Mouse (Mus musculus) T-helper 17 cell (primary cell): Measurements from ENCODE around the gene Ezr.
"Not testable (repeated sequence)": the region's sequence is repeated elsewhere in the genome, so short reads cannot be mapped to it uniquely, and the experiment has no call there.

Source experiments
- in situ Hi-C, 2 experiments: fragments of 300-600 bp; cut with MboI, MseI; formaldehyde crosslinking; loops; 1 replicate in 1 of 2; 2 replicates in 1 of 2; pipeline ENCODE4 v1.15.1; 2025; ENCODE audit warnings: high pct_unique_total_duplicates in 2 of 2

Gene Ezr

DNA sequence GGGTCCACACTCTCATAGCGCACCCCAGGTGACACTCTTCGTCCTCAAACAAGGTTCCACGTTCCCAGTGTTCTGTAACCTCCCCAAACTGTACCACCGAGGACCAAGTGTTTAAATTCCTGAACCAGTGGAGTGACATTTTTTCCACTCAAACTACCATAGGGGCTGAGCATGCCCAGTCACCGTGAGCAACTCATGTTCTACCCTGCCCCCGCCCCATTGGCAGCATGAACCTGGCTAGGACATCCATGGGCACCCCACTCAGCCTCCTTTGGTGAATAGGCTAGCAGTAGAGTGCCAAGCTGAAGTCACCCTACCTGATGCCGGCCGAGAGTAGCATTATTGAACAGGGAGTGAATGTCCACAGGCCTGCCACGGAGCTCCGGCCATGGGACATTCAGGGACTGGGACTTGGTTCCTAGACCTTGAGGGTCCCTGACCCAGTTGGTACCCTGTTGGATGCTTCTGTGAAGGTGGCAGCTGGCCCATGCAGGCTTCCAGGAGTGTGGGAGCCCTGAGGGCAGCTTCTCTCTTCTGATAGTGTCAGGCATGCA, 49.2 kb downstream of the Ezr start:
- in situ Hi-C loops: loop anchor here in 1 of 2 experiments (25.0 kb wide), 1 partner anchor 329 kb away; no protein-coding TSS in a partner anchor

DNA sequence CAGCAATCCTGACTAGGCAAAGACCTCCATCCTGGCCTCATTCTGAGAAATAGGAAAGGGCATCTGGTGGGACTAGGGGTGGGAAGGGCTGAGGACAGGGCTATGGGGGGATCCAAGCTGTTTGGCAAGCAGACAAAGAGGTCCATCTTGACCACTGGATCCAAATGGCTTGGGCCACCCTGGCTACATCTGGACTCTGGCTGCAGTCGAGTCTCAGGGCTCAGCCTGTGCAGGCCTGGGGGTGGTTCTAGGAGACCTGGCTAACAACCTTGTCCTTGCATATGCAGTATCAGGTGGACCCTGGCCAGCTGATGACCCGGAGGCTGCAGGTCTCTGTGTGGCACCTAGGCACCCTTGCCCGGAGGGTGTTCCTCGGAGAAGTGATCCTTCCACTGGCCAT, 49.9 kb downstream of the Ezr start:
- in situ Hi-C loops: loop anchor here in 1 of 2 experiments (25.0 kb wide), 1 partner anchor 330 kb away; no protein-coding TSS in a partner anchor

DNA sequence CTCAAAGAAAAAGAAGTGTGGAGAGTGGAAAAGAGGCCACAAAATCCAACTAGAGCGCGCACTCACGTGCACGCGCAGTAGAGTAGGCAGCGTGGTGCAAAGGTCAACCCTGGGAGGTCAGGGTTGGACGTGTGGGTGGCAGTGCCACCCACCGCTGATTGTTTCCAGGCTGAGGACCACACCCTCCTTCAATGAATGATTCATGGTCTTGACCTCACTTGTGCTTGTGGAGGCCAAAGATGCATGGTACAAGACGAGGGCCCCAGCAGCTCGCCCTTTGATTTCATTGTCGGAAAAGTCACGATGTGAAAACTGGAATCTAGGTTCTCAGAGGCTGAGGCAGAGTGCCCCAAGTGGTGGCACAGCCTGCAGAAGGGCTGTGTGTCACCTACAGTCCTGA, 51.0 kb downstream of the Ezr start:
- in situ Hi-C loops: loop anchor here in 1 of 2 experiments (25.0 kb wide), 1 partner anchor 331 kb away; no protein-coding TSS in a partner anchor

DNA sequence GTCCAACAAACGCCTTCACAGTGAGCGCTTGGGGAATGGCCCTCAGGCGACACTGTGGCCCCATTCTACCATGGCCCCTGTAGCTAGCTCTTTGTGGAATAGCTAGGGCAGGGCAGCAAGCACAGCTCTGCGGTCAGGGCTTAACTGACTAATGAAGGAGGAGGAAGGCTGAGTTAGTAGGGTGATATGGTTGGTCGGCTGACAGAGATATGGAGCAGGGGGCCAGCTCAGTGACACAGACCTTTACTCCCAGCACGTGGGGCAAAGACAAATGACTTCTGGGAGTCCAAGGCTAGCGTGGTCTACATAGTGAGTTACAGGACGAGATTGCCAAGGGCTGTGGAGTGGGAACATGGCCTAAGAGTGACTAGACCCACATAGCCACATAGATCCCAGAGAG, 51.5 kb downstream of the Ezr start:
- in situ Hi-C loops: loop anchor here in 1 of 2 experiments (25.0 kb wide), 1 partner anchor 331 kb away; no protein-coding TSS in a partner anchor

DNA sequence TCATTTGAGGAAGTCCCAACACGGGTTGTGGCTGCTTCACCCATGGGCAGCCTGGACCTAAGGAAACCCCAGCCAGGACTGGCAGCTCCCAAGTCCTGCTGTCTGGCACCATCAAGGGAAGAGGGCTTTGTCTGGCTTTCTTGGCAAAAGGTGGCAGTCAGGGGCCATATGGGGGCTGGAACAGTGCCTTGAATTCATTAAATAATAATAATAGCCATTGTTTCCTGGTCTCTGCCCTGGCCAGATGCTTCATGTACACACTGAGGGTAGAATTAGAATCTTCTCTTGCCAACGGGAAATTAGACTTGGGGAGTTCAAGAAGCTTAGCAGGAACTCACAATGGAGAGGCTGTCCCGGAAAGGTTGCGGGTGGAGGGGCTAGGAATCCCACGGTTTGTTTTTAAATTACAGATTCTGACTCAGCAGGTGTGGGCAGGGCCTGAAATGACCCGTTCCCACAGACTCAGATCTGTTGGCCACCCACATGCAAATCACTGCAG, 53.3 kb downstream of the Ezr start:
- in situ Hi-C loops: loop anchor here in 1 of 2 experiments (25.0 kb wide), 1 partner anchor 333 kb away; no protein-coding TSS in a partner anchor

DNA sequence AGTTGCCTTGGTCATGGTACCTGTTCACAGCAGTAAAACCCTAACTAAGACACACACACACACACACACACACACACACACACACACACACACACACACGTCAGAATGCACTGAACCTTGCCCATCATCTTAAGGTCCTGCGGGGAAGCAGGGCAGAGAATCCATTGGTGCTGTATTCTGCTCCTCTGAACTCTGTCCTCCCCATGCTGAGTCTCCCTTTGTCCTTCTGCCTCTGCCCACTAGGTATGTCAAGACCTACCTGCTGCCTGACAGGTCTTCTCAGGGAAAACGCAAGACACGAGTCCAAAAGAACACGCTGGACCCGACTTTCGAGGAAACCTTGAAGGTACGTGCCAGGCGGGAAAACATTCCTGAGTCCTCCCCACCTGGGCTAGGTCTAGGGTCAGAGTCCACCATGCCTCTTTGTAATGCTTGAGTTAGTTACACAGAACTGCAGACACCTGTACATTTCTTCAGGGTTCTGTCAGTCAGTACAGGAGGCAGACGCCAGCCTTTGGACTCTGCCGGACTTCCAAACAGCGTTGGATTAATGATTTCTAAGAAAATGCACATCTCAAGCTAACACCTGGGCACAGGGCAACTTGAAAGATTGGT, 54.5 kb downstream of the Ezr start:
- in situ Hi-C loops: loop anchor here in 1 of 2 experiments (25.0 kb wide), 1 partner anchor 334 kb away; no protein-coding TSS in a partner anchor

DNA sequence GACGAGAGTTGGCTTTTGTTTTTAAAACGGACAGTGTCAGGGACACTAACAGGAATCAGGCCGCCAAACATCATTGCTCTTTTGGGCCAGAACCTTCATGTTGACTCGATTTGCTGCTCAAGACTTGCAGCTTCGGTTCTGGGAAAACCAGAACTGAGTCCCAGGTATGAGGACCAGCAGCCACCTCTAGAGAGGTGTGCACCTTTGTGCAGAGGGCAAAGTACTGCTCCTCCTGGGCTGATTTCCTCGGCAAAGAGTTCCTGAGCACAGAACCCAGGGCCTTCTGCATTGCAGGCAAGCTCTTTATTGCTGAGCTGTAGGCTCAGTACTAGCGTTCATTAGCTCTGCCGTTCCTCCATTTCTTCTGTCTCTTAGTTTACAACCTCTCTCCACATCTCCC, 68.6 kb downstream of the Ezr start:
- in situ Hi-C loops: loop anchor here in 1 of 2 experiments (5.0 to 10.0 kb wide), 2 partner anchors 179 to 342 kb away; no protein-coding TSS in a partner anchor

DNA sequence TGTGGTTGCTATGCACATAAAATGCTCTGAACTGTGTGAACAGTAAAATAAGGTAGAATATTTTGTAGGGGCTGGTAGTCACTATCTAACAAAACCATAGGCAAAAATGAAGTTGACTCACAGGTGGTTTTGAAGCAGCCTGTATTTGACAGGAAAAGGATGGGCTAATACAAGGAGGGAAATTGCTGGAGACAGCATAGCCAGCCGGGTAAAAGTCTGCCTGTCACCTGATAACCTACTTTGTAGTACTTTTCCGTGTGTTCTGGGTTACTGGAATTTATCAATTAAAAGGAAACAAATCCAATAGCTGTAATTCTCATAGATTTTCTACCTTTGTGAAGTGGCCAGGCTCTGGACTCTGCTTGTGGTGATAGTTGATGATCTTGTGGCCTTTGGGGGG, 69.1 kb downstream of the Ezr start:
- in situ Hi-C loops: loop anchor here in 1 of 2 experiments (5.0 to 10.0 kb wide), 2 partner anchors 179 to 341 kb away; no protein-coding TSS in a partner anchor

DNA sequence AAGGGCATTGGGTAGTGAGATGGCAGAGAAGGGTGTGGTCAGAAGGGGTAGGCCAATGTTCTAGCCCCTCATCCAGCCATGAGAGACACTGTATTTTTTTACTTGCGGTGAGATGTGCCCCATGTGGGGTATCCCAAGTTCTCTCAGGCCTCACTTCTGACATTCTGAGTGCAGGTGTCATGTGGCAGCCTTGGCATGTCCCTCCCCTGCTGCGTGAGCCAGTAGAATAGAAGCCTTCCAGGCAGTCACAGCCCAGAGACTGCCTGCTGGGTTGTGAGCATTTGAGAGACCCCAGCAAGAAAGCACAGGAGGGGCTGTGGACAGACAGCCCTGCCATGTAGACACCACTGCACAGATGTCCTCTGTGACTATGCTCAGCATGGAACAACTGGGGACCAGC, 74.4 kb downstream of the Ezr start:
- in situ Hi-C loops: loop anchor here (5.0 kb wide), 2 partner anchors 189 to 331 kb away; no protein-coding TSS in a partner anchor

DNA sequence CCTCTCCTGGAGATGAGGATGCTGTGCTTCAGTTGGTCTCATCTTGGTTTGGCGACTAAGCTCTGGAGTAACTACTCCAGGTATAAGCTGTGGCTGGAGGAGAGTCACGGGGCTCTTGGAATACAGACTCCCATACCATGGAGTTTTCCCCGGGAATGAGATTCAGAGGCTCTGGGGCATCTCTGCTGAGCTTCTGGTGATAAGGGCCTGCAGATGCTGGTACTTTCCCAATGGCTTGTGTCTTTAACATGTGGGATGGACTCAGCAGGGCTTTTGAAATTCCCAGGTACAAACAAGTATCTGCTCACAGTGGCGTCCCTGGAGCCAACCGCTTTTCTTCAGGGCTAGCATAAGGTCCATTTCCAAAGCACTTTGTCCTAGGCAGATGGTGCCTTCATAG, 75.2 kb downstream of the Ezr start:
- in situ Hi-C loops: loop anchor here (5.0 kb wide), 2 partner anchors 190 to 330 kb away; no protein-coding TSS in a partner anchor

DNA sequence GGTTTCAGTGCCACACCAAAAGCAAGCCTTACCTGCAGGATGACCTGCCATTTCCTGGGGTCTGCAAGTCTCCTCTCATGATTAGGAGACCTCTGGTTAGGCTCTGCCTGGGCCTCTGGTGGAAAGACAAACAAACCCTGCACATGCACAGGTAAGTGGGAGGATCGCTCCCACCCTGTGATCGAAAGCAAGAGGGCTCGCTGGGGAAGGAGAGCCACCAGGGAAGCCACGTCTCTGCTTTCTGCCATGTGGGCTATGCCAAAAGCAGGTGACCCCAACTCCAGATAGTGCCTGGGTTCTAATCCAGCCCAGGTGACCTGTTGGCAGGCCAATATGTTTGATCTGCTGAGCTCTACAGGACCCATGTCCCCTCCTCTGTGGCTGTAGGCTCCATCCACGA, 76.1 kb downstream of the Ezr start:
- in situ Hi-C loops: loop anchor here (5.0 kb wide), 2 partner anchors 191 to 329 kb away; no protein-coding TSS in a partner anchor

DNA sequence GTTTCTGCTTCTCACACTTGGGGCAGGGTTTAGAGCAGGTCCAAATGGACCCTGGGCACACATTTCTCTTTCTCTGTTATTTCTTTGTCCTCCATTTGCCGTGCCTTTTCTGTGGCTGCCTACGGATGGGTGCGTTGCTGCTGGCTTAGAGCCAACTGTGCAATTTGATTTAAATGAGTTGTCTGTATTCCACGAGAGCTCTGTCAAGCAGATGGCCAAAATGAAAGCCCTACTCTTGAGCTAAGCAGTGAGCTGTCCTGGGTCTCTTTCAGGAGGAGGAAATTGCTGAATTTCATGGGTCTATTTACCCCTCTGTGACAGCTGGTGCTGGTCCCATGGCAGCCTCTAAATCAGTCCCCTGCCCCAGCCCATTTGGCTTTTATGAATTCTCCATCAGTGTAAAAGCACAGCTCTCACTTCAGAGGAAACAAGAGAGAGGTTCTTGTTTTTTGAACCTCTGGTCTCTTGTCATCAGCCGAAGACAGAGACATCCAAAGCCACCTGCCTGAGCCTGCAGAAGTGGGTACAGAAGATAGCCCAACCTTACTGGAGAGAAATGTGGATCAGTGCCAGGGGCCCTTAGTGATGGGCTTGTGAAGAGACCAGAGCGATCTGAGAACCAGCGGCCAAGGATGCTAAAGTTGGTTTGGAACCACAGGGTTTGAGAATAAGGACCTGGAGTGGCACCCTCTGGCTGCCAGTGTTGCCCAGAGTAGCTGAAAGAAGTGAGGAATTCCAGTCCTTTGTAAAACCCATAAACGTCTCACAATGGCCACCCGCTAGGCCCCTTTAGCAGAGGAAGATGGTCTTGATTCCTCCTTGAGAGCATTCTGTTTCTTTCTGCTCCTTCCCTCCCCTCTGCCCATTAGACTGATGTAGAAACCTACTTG, 79.0 kb downstream of the Ezr start:
- in situ Hi-C loops: not testable (repeated sequence)

DNA sequence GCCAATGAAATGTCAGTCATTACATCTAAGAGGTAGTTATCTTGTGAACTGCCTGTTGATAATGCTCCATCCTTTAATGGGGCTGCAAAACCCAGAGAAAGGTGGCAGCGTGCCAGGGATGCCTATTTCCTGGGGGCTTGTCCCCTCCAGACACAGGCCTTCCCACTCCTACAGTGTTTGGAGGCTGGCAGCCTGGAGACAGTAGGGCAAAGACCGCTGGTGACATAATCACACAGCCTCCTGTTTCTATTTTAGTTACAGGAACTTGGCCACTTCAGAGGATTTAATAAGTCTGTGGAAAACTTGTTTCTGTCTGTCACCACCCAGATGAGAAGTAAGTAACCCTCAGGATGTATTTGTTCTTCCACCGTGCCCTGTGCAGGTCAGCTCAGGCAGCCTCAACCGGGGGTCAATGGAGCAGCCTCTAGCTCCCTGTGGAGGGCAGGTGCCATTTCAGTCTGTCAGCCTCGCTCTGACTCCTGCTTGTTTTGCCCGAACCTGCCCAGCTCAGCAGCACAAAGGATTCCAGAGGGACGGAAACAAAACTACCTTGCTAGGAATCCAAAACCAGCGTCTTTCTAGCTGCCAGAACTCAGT, 79.9 kb downstream of the Ezr start:
- in situ Hi-C loops: not testable (repeated sequence)

DNA sequence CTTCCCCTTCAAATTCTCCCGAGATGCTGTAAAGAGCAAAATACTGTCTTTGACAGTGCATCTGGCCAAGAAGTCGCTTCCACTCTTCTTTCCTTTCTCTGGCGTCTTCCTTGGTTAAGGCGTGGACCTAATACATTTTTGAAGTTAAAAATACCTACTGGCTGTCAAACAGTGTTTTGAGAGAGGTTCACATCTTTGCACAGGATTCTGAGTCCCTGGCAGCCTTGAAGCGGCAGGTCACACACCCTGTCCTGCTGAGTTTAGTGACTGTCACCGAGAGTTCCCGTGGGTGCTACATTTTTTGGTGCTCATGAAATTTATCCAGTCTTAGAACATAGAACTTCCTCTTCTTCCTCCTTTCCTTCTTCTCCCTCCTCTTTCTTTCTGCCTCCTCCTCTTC, 82.5 kb downstream of the Ezr start:
- in situ Hi-C loops: not testable (repeated sequence)

DNA sequence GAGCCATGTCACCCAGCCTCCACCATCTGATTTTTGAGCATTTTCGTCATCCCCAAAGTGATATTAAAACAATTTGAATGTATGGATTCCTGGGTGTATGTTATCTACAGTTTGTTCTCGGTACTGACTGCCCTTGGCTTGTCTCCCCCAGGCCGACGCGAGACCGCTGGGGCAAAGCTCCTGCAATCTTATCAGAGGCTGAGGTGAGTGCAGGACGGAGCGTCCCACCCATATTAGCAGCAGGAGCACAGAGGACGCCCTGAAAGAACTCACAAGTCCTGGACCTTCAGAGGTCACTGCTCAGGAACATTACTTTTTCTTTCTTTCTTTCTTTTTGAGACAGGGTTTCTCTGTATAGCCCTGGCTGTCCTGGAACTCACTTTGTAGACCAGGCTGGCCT, 83.1 kb downstream of the Ezr start:
- in situ Hi-C loops: loop anchor here (5.0 kb wide), 1 partner anchor 147 kb away; no protein-coding TSS in a partner anchor

DNA sequence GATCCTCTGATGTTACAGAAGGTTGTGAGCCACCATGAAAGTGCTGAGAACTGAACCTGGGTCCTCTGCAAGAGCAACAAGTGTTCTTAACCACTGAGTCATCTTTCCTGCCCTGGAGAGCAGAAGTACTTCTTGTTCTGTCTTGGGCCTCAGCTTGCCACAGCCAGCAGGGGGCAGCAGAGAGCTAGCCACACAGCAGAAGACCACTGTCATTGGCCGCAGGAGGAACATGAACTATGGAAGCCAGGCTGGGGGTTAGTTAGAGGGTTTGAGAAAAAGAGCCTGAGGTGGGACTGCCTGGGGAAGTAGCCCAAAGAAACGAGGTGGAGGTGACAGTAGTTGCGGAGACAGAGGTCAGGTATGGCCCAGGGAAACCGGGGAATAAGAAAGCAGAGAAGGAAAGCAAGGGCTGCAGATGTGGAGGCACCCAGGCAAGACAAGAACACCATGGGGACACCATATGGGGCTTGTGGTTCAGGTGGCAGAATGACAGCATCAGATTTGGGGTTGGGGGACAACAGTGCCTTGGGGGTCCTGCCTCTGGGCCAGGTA, 85.3 kb downstream of the Ezr start:
- in situ Hi-C loops: loop anchor here (5.0 kb wide), 1 partner anchor 145 kb away; no protein-coding TSS in a partner anchor

DNA sequence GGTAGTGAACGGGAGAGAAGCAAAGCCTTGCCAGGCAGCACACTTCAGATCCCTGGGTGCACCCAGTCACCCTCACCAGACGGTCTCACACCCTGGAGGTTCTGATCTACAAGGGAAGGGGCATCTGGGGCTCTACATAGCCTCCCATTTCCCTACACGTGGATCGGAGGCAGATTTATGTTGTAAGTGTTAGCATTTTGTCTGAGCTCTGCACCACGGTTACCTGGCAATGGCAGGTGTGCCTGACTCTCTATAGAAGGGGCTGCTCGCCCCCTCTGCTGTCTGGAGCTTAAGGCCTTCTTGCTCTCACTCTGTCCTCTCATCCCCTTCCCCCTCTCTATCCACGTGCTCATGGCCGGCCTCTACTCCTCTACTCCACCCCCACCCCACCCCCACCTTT, 86.1 kb downstream of the Ezr start:
- in situ Hi-C loops: loop anchor here (5.0 kb wide), 1 partner anchor 144 kb away; no protein-coding TSS in a partner anchor

DNA sequence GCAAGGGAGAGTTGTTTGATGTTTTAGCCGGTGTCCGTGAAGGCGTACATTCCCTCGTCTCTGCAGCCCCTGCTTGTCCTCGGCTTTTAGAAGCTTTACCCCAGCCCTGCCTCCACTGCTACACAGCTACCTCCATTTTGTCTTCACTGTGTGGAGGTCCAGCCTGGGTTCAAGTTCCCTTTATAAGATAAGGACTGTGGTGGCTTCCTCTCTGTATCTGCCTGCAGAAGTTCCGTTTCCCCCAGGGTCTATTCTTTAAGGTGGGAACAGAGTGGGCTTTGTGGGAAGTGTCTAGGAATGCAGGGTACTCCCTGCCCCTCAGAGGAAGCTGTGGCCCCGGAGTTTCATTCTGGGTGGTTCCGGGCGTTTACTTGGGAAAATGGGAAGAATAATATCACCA, 86.9 kb downstream of the Ezr start:
- in situ Hi-C loops: loop anchor here (5.0 kb wide), 1 partner anchor 143 kb away; no protein-coding TSS in a partner anchor

DNA sequence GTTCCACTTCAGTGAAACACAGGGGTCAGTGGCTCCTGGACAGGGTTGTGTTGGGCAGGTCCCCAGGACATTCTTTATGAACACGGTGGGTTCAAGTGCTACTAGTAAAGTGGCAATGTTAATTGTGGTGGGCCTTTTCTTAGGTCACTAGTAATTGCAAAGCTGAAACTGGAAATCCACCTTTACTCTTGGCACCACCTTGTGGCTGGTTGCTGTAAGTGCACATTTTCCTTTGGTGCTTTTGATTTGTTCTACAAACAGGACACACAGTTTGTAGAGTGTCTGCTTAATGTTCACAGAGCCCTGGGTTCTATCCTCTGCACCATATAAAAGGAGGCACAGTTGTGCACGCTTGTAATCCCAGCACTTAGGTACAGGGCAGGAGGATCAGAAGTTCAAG, 91.0 kb downstream of the Ezr start:
- in situ Hi-C loops: not testable (repeated sequence)

DNA sequence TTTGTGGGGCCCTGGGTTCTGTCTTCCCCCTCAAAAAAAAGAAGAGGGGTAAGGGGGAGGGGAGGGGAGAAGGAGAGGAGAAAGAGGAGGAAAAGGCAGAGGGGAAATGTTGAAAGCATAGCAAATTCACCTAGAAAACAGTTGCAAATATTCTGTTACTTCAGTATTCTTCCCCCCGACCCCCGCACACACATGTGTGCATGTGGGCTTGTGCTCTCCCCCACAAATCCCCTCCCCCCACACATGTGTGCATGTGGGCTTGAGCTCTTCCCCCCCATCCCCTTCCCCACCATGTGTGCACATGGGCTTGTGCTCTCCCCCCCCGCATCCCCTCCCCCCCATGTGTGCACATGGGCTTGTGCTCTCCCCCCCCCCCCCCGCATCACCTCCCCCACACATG, 93.2 kb downstream of the Ezr start:
- in situ Hi-C loops: loop anchor here (5.0 kb wide), 1 partner anchor 292 kb away; no protein-coding TSS in a partner anchor
